Mouse (Mus musculus) myocyte (in vitro differentiated cells): ENCODE data around the gene Art3. TPM values are rescaled to one million over a fixed set of nuclear protein-coding genes. Genes with fewer than 3 reads are reported as not detected.

Source experiments
- H3K27me3 ChIP-seq: one replicate; pipeline ENCODE4 v1.6.1; 2011; ENCODE audit not compliant: control insufficient read depth, insufficient read depth, insufficient read length
- H3K36me3 ChIP-seq: one replicate; pipeline ENCODE4 v1.6.1; 2011; ENCODE audit not compliant: control insufficient read depth, insufficient read depth
- H3K4me2 ChIP-seq: one replicate; pipeline ENCODE4 v1.6.1; 2011; ENCODE audit warnings: low read depth, control low read depth
- H3K4me3 ChIP-seq: one replicate; pipeline ENCODE4 v1.5.1; 2011; ENCODE audit warnings: mild to moderate bottlenecking, control low read depth, moderate library complexity
- H3K79me2 ChIP-seq: one replicate; pipeline ENCODE4 v1.6.1; 2011; ENCODE audit not compliant: control insufficient read depth, insufficient read depth
- H3ac ChIP-seq: one replicate; pipeline ENCODE4 v1.6.1; 2011; ENCODE audit not compliant: control insufficient read depth, insufficient read length
- CEBPB ChIP-seq: IDR thresholded peaks from 2 replicates; pipeline ENCODE4 v1.6.1; 2011; ENCODE audit warnings: mild to moderate bottlenecking, moderate library complexity; ENCODE audit not compliant: poor library complexity, insufficient read depth, severe bottlenecking
- E2F4 ChIP-seq: IDR thresholded peaks from one replicate; pipeline ENCODE4 v1.6.1; 2011; ENCODE audit warnings: mild to moderate bottlenecking, control low read depth, moderate library complexity; ENCODE audit not compliant: insufficient read depth
- MAX ChIP-seq: IDR thresholded peaks from one replicate; pipeline ENCODE4 v1.6.1; 2011; ENCODE audit warnings: low read depth, mild to moderate bottlenecking, control low read depth
- MYOD1 ChIP-seq, 3 experiments: IDR thresholded peaks; one replicate each; pipeline ENCODE4 v1.6.1; 2011; ENCODE audit warnings: control low read depth in 2 of 3, low read depth in 2 of 3, mild to moderate bottlenecking in 2 of 3, moderate library complexity in 1 of 3; ENCODE audit not compliant: insufficient read length in 2 of 3, control insufficient read depth in 1 of 3
- MYOG ChIP-seq, 3 experiments: IDR thresholded peaks; one replicate each; pipeline ENCODE4 v1.6.1; 2011; ENCODE audit warnings: control low read depth in 2 of 3, low read depth in 2 of 3, mild to moderate bottlenecking in 2 of 3; ENCODE audit not compliant: insufficient read length in 2 of 3, control insufficient read depth in 1 of 3, insufficient read depth in 1 of 3
- POLR2A ChIP-seq: IDR thresholded peaks from one replicate; pipeline ENCODE4 v1.6.1; 2011; ENCODE audit warnings: low read depth, mild to moderate bottlenecking, control low read depth, moderate library complexity; ENCODE audit not compliant: insufficient read length
- POLR2AphosphoS2 ChIP-seq: IDR thresholded peaks from one replicate; pipeline ENCODE4 v1.6.1; 2011; ENCODE audit warnings: low read depth, control low read depth; ENCODE audit not compliant: insufficient read length
- REST ChIP-seq: IDR thresholded peaks from one replicate; pipeline ENCODE4 v1.6.1; 2011; ENCODE audit warnings: mild to moderate bottlenecking, control low read depth, moderate library complexity; ENCODE audit not compliant: insufficient read depth, insufficient read length
- SRF ChIP-seq: IDR thresholded peaks from one replicate; pipeline ENCODE4 v1.6.1; 2011; ENCODE audit warnings: low read depth; ENCODE audit not compliant: control insufficient read depth, insufficient read length
- TCF12 ChIP-seq: IDR thresholded peaks from one replicate; pipeline ENCODE4 v1.6.1; 2011; ENCODE audit warnings: mild to moderate bottlenecking, control low read depth; ENCODE audit not compliant: poor library complexity, insufficient read depth, severe bottlenecking
- TCF3 ChIP-seq: IDR thresholded peaks from one replicate; pipeline ENCODE4 v1.6.1; 2011; ENCODE audit warnings: low read depth, control low read depth; ENCODE audit not compliant: insufficient read length
- USF1 ChIP-seq: IDR thresholded peaks from one replicate; pipeline ENCODE4 v1.6.1; 2011; ENCODE audit warnings: low read depth, mild to moderate bottlenecking, control low read depth, moderate library complexity
- polyA plus RNA-seq: library from polyadenylated mRNA; unstranded; fragments of >200 nt; fragmentation: generic; extraction: Trizol; gene quantifications from one replicate; pipeline ENCODE4 v1.2.1, GENCODE M21; 2012; ENCODE audit warnings: missing spikeins

The Art3 gene
- polyA plus RNA-seq, 1 experiment, result 3.8 TPM

DNA sequence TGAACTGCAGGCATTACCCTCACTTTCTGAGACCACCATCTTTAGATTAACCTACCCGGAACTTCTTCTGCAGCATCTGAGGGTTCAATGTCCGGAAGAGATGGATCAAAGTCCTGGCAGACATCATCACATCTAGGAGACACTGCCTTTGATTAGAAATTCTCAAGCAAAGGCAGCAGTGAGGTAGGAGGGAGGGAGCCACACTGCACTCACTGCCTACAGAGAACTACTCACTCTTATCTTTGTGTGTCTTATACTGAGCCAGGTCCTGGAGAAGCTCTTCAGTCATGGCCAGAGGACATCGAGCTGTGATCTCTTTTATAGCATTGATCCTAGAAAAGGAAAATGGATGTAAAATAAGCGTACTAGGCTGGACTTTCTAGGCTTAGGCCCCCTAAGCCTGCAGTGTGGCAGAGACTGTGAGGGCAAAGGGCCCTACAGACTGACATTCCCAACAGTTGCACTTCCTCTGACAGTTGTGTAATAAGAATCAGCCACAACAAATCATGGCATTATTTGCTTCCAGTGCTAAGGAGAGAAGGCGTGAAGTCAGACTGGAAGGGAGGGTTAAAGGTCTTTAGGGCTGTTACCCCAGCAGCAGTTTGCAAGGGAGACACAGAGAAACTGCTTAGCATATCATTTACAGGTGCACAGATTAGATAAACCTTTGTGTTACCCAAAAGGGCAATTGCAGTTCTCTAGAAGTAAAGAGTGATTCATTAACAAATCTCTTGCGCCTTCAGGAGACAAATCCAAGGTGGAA is 39.8 kb upstream of the Art3 start:
- Histone ChIP-seq H3ac (no peak overlapping the region), H3K27me3 (no peaks in the 10 kb centered on the region), H3K79me2 (no peaks in the 10 kb centered on the region), H3K36me3 (peaks cover 39% of the 10 kb centered on the region), H3K4me2 (no peak overlapping the region), H3K4me3 (no peak overlapping the region)
- no peak for TF ChIP-seq POLR2AphosphoS2
- no peak for TF ChIP-seq MYOG (IDR thresholded peaks at IDR 0.05; ENCODE audit: control insufficient read depth in 1 of 3, insufficient read depth in 1 of 3, insufficient read length in 2 of 3, low read depth in 2 of 3)
- no peak for TF ChIP-seq MAX
- no peak for TF ChIP-seq POLR2A
- TF ChIP-seq TCF3, result no peak
- no peak for TF ChIP-seq CEBPB
- no peak for TF ChIP-seq MYOD1 (IDR thresholded peaks at IDR 0.05; ENCODE audit: control insufficient read depth in 1 of 3, insufficient read length in 2 of 3, low read depth in 2 of 3)
- TF ChIP-seq TCF12, result no peak
- TF ChIP-seq SRF, result no peak
- TF ChIP-seq E2F4, result no peak
- no peak for TF ChIP-seq REST
- no peak for TF ChIP-seq USF1

GRCm38 (mm10) chr5:92294525-92294924 is 37.1 kb upstream of the Art3 start:
- Histone ChIP-seq H3K4me3 (no peak overlapping the region), H3K27me3 (no peaks in the 10 kb centered on the region), H3K4me2 (no peak overlapping the region)

DNA sequence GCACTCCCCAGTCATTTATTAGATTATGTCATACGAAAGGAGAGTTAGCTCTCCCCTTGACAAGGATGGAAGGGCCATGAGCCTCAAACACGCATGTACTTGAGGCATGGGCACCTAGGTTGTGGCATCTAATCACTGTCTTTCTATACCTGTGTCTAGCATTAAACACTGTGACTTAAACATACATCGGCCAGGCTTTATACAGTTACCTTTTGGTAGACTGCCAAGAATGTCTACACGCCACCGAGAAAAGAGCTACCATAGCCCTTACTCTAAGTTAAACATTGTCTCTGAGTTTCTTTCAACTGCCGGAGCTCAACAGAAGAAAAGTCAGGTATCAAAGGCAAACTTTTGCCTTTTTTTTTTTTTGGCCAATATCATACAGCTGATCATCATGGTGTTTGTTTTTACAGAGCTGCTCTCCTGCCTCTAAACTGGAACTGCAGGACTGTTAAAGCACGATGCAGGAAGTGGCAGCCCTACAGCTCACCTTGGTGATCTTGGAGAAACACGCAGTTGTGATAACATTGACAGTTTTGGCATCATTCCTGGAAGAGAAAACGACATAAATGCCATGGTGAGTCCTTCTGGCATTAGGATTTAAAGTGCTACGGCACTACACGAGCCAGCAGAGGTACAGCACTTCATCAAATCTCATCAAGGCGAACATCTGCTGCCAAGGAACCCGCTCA is 29.3 kb upstream of the Art3 start:
- no peak overlapping the region for H3ac ChIP-seq
- H3K4me3 ChIP-seq, result no peak overlapping the region
- H3K4me2 ChIP-seq, result no peak overlapping the region
- H3K27me3 ChIP-seq, result no peaks in the 10 kb centered on the region
- TF ChIP-seq MAX, result no peak
- no peak for TF ChIP-seq CEBPB
- TF ChIP-seq POLR2AphosphoS2, result no peak
- TF ChIP-seq MYOG (IDR thresholded peaks at IDR 0.05; ENCODE audit: control insufficient read depth in 1 of 3, insufficient read depth in 1 of 3, insufficient read length in 2 of 3, low read depth in 2 of 3), result no peak
- no peak for TF ChIP-seq MYOD1 (IDR thresholded peaks at IDR 0.05; ENCODE audit: control insufficient read depth in 1 of 3, insufficient read length in 2 of 3, low read depth in 2 of 3)
- TF ChIP-seq TCF12, result no peak
- TF ChIP-seq E2F4, result no peak
- no peak for TF ChIP-seq SRF
- no peak for TF ChIP-seq USF1
- no peak for TF ChIP-seq TCF3
- TF ChIP-seq REST, result no peak
- no peak for TF ChIP-seq POLR2A
- H3K79me2 ChIP-seq, result peaks cover 11% of the 10 kb centered on the region
- peaks cover 38% of the 10 kb centered on the region for H3K36me3 ChIP-seq

More at GRCm38 (mm10) chr5:92294525-92294924, 37.1 kb upstream of the Art3 start:
- Histone ChIP-seq H3K79me2 (no peaks in the 10 kb centered on the region), H3K36me3 (peaks cover 36% of the 10 kb centered on the region), H3ac (no peak overlapping the region)
- TF ChIP-seq E2F4, result no peak
- TF ChIP-seq TCF3, result no peak
- no peak for TF ChIP-seq CEBPB
- TF ChIP-seq POLR2A, result no peak
- TF ChIP-seq MYOD1 (IDR thresholded peaks at IDR 0.05; ENCODE audit: control insufficient read depth in 1 of 3, insufficient read length in 2 of 3, low read depth in 2 of 3), result no peak
- no peak for TF ChIP-seq MYOG (IDR thresholded peaks at IDR 0.05; ENCODE audit: control insufficient read depth in 1 of 3, insufficient read depth in 1 of 3, insufficient read length in 2 of 3, low read depth in 2 of 3)
- TF ChIP-seq REST, result no peak
- no peak for TF ChIP-seq MAX
- no peak for TF ChIP-seq USF1

DNA sequence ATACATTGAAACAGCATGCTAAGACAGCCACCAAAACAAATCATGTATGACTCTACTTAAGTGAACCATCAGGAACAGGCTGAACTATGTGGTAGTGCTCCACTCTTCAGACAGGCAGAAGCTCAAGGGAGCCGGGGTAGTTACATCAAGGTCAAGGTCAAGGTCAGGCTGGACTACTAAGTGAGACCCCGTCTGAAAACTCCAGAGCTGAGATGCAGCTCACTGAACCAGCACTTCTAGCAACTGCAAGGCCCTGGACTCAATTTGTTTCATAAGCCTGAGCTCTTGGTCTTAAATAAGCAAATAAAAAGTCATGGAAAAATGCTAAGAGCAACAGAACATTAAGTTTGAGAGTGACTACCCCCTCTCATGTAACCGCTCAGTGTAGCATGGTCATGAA is 27.3 kb upstream of the Art3 start:
- H3K4me2 ChIP-seq, result no peak overlapping the region
- H3K27me3 ChIP-seq, result no peaks in the 10 kb centered on the region
- H3K79me2 ChIP-seq, result peaks cover 31% of the 10 kb centered on the region
- H3K36me3 ChIP-seq, result peaks cover 31% of the 10 kb centered on the region
- H3K4me3 ChIP-seq, result no peak overlapping the region
- TF ChIP-seq POLR2AphosphoS2 (no peak), E2F4 (no peak), CEBPB (no peak), SRF (no peak), TCF3 (no peak), MYOG (IDR thresholded peaks at IDR 0.05; ENCODE audit: control insufficient read depth in 1 of 3, insufficient read depth in 1 of 3, insufficient read length in 2 of 3, low read depth in 2 of 3) (no peak), USF1 (no peak), MYOD1 (IDR thresholded peaks at IDR 0.05; ENCODE audit: control insufficient read depth in 1 of 3, insufficient read length in 2 of 3, low read depth in 2 of 3) (no peak)
- H3ac ChIP-seq, result no peak overlapping the region
